Mouse (Mus musculus) heart, embryonic 12.5 days (tissue): ENCODE measurements around the gene Tax1bp3. TPM values are rescaled to one million over a fixed set of nuclear protein-coding genes. Genes with fewer than 3 reads are reported as not detected.

Experiments
- ATAC-seq: fragments of 200-750 bp; cut with Nextera tagmentation; 2 replicates; pipeline ENCODE4 v1.8.0; 2017; ENCODE audit warnings: moderate TSS enrichment, moderate library complexity; ENCODE audit not compliant: insufficient number of reproducible peaks, low FRiP score
- H3K27ac ChIP-seq: fragments of 300-500 bp; sonication (generic); 2 replicates; pipeline ENCODE4 v1.5.1; 2016; ENCODE audit warnings: mild to moderate bottlenecking, moderate library complexity; ENCODE audit not compliant: poor library complexity, severe bottlenecking
- H3K27me3 ChIP-seq: fragments of 300-500 bp; sonication (generic); replicated peaks from 2 replicates; pipeline ENCODE4 v1.6.1; 2016; ENCODE audit warnings: mild to moderate bottlenecking, moderate library complexity
- H3K36me3 ChIP-seq: fragments of 300-500 bp; sonication (generic); 2 replicates; pipeline ENCODE4 v1.6.1; 2016; ENCODE audit warnings: mild to moderate bottlenecking, moderate library complexity
- H3K4me1 ChIP-seq: fragments of 300-500 bp; sonication (generic); replicated peaks from 2 replicates; pipeline ENCODE4 v1.6.1; 2016; ENCODE audit warnings: mild to moderate bottlenecking
- H3K4me2 ChIP-seq: fragments of 300-500 bp; sonication (generic); 2 replicates; pipeline ENCODE4 v1.6.1; 2016; ENCODE audit warnings: mild to moderate bottlenecking, moderate library complexity
- H3K4me3 ChIP-seq: fragments of 300-500 bp; sonication (generic); 2 replicates; pipeline ENCODE4 v1.5.1; 2016; ENCODE audit warnings: mild to moderate bottlenecking
- H3K9ac ChIP-seq: fragments of 300-500 bp; sonication (generic); 2 replicates; pipeline ENCODE4 v1.6.1; 2016; ENCODE audit warnings: mild to moderate bottlenecking, moderate library complexity
- H3K9me3 ChIP-seq: fragments of 300-500 bp; sonication (generic); replicated peaks from 2 replicates; pipeline ENCODE4 v1.6.1; 2016; ENCODE audit warnings: mild to moderate bottlenecking, moderate library complexity
- WGBS: fragments of 180-500 bp; shearing (Covaris S2); methylation state at CpG from one replicate; pipeline ENCODE4 v1.1.7; 2016; 5-methylcytosine and 5-hydroxymethylcytosine counted together
- polyA plus RNA-seq: library from polyadenylated mRNA; unstranded; fragments of >200 nt; fragmentation: Nextera tagmentation; extraction: Ambion mirVana; gene quantifications from 2 replicates; pipeline ENCODE4 v1.2.1, GENCODE M21; 2016

The Tax1bp3 gene
- polyA plus RNA-seq, 1 experiment from 2014 or later = 239 TPM

- H3K9me3 ChIP-seq = no peaks in the 10 kb centered on the region
- ATAC-seq = no peak
- 78% methylated on average over 9 of the region's 9 CpGs for WGBS
Observed at GRCm38 (mm10) chr11:73148209-73148608, 28.7 kb upstream of the Tax1bp3 start.

DNA sequence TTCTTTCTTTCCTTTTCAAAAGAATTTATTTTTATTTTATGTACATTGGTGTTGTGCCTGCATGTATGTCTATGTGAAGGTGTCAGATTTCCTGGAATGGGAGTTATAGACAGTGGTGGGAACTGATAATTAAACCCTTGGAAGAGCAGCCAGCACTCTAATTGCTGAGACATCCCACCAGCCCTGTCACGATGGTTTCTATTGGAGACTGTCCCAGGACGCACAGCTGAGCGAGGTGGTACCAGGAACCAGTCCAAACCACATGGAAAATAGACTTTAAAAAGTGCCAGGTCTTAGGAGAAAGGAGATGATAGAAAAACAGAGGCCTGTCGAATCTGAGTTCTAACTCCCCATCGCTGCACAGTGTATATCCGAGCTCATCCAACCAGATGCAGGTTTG lies 21.8 kb upstream of the Tax1bp3 start:
- Histone ChIP-seq H3K9ac (no peak overlapping the region), H3K27me3 (peaks cover 38% of the 10 kb centered on the region), H3K36me3 (no peaks in the 10 kb centered on the region), H3K4me2 (no peak overlapping the region), H3K9me3 (no peaks in the 10 kb centered on the region), H3K4me1 (peaks cover 4% of the 10 kb centered on the region), H3K4me3 (no peak overlapping the region), H3K27ac (no peak overlapping the region)
- ATAC-seq = no peak
- 73% methylated on average over 6 of the region's 6 CpGs for WGBS

More at GRCm38 (mm10) chr11:73148209-73148608, 28.7 kb upstream of the Tax1bp3 start:
- no peak overlapping the region for H3K9ac ChIP-seq
- H3K4me2 ChIP-seq = no peak overlapping the region
- H3K4me3 ChIP-seq = no peak overlapping the region
- no peak overlapping the region for H3K27ac ChIP-seq
- H3K36me3 ChIP-seq = no peaks in the 10 kb centered on the region
- no peaks in the 10 kb centered on the region for H3K27me3 ChIP-seq
- peaks cover 14% of the 10 kb centered on the region for H3K4me1 ChIP-seq

DNA sequence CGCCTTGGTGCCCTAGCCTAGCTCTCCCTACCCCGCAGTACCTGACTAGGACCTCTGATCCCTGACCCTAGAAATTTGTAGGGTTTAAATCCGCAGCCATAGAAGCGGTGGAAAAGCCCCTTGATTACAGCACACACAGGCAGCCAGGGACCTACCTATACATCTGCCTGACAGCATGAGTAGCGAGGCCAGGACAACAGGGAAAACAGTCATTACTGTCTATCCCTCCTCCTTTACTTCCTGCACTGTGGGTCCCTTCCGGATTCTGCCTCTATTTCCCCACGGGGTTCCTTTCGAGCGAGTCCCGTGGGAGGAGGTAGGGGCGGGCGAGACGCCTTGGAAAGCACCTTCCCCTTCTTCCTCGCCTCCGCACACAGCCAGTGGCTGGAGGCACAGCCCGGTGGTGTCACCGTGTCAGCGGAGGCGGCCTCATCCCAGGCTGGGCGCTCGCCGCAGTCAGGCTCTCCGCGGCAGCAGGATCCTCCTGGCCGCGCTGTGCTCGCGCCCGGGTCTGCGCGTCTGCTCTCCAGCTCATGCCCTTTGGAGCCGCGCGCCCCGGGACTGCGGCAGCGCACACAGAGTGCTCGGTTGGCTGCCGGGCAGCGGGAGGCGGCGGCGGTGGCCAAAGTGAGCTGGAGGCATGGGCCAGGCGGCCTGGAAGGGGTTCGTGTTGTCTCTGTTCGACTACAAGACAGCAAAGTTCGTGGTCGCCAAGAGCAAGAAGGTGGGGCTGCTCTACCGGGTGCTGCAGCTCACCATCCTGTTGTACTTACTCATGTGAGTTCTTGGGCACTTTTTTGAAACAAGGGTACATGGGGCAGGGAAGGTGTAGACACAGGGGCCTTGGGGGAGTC lies 16.7 kb upstream of the Tax1bp3 start, which contains the start of gene P2rx5:
Gene P2rx5, plus strand, starts transcription at position 465 of the 854 bp plus-strand sequence.
- Histone ChIP-seq H3K4me1 (peaks cover 20% of the 10 kb centered on the region), H3K27ac (0 out of 2 replicates have a peak within 1 kb of the TSS, but pooled peaks have one; percentile 20), H3K27me3 (peaks cover 50% of the 10 kb centered on the region), H3K4me2 (peak within 1 kb of the TSS; percentile 94), H3K9ac (peak within 1 kb of the TSS; percentile 81), H3K4me3 (peak within 1 kb of the TSS; percentile 57), H3K36me3 (no peaks in the 10 kb centered on the region), H3K9me3 (no peaks in the 10 kb centered on the region)
- ATAC-seq = peak; percentile 67
- 3% methylated on average over 49 of the region's 49 CpGs for WGBS

DNA sequence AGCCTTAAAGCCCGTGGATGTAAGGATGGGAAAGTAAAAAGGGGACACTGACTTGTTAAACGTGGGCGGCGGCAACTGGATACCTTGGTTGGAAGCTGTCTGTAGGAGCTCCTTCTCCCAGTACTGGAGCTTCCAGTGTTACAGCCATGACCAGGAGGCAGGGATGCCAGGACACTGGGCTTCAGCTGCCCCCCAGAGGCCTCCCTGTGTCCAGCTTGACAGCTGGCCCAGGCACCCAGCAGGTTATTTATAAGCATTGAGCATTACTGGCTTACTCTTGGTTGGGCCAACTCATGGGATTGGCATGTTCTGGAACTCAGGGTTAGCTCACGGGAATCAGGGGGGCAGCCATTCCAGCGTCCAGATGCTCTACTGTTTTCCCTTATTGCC lies 16.1 kb upstream of the Tax1bp3 start:
- H3K27ac ChIP-seq = 0 out of 2 replicates have a peak overlapping the region, but pooled peaks have one; percentile 20
- peak overlapping the region; percentile 81 for H3K9ac ChIP-seq
- H3K4me2 ChIP-seq = peak overlapping the region; percentile 94
- no peaks in the 10 kb centered on the region for H3K9me3 ChIP-seq
- H3K27me3 ChIP-seq = peaks cover 48% of the 10 kb centered on the region
- H3K4me1 ChIP-seq = peaks cover 20% of the 10 kb centered on the region
- no peak for ATAC-seq
- peak overlapping the region; percentile 57 for H3K4me3 ChIP-seq
- H3K36me3 ChIP-seq = no peaks in the 10 kb centered on the region
- 18% methylated on average over 6 of the region's 6 CpGs for WGBS

- ATAC-seq = no peak
- Histone ChIP-seq H3K9ac (no peak overlapping the region), H3K27ac (no peak overlapping the region), H3K9me3 (no peaks in the 10 kb centered on the region), H3K4me3 (no peak overlapping the region), H3K4me2 (no peak overlapping the region; the same call in 1 of the 2 replicates), H3K27me3 (peaks cover 46% of the 10 kb centered on the region), H3K4me1 (peaks cover 22% of the 10 kb centered on the region), H3K36me3 (no peaks in the 10 kb centered on the region)
- 78% methylated on average over 4 of the region's 4 CpGs for WGBS
Observed at GRCm38 (mm10) chr11:73161616-73162015, 15.3 kb upstream of the Tax1bp3 start.

DNA sequence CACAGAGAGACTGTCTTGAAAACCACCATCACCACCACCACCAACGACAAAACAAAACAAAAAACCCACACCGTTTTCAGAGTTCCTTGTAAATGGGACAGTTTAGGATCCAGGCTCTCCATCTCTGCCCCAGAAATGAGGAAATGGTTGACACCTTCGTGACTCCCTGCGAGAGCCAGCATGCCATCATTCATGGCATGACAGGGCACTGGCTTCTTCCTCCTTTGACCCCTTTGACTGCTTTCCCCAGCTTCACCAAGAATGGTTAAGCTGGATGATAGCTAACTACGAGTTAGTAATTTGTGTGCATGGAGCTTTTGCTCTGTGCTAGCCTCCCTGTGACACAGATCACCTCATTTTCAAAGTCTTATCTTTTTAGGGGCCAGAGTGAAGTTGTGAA lies 14.6 kb upstream of the Tax1bp3 start:
- no peaks in the 10 kb centered on the region for H3K36me3 ChIP-seq
- H3K9me3 ChIP-seq = no peaks in the 10 kb centered on the region
- no peak overlapping the region for H3K27ac ChIP-seq
- H3K4me3 ChIP-seq = no peak overlapping the region
- H3K9ac ChIP-seq = no peak overlapping the region
- peaks cover 27% of the 10 kb centered on the region for H3K4me1 ChIP-seq
- ATAC-seq = no peak
- H3K27me3 ChIP-seq = peaks cover 39% of the 10 kb centered on the region
- 72% methylated on average over 5 of the region's 5 CpGs for WGBS
- H3K4me2 ChIP-seq = no peak overlapping the region

GRCm38 (mm10) chr11:73168071-73168470 lies 8.8 kb upstream of the Tax1bp3 start:
- no peaks in the 10 kb centered on the region for H3K27me3 ChIP-seq
- no peak overlapping the region for H3K27ac ChIP-seq
- H3K36me3 ChIP-seq = peaks cover 8% of the 10 kb centered on the region; the same call in 1 of the 2 replicates
- H3K4me1 ChIP-seq = peaks cover 19% of the 10 kb centered on the region
- no peaks in the 10 kb centered on the region for H3K9me3 ChIP-seq
- H3K9ac ChIP-seq = no peak overlapping the region
- 80% methylated on average over 8 of the region's 8 CpGs for WGBS
- no peak for ATAC-seq
- H3K4me2 ChIP-seq = no peak overlapping the region
- H3K4me3 ChIP-seq = no peak overlapping the region

DNA sequence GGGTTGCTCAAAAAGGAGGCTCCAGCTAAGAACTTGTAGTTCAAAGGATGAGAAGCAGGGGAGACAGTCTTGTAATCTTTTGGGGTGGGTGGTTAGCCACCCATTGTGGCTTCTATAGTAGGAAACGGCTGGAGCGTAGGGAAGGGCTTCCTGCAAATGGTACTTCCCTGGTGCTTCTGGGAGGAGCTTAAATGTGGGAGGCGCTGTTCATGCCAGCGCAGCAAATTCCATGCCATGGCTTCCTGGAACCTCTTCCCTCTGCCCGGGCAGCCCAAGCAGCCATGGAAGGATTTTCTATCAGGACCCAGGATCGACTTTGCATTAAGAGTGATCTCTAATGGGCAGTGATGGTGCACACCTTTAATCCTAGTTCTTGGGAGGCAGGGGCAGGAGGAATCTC lies 8.3 kb upstream of the Tax1bp3 start:
- H3K4me2 ChIP-seq = no peak overlapping the region
- H3K27ac ChIP-seq = no peak overlapping the region
- no peaks in the 10 kb centered on the region for H3K9me3 ChIP-seq
- H3K9ac ChIP-seq = no peak overlapping the region
- no peaks in the 10 kb centered on the region for H3K27me3 ChIP-seq
- H3K4me1 ChIP-seq = peaks cover 19% of the 10 kb centered on the region
- peaks cover 8% of the 10 kb centered on the region for H3K36me3 ChIP-seq
- WGBS = 74% methylated on average over 6 of the region's 6 CpGs
- no peak overlapping the region for H3K4me3 ChIP-seq
- ATAC-seq = no peak

DNA sequence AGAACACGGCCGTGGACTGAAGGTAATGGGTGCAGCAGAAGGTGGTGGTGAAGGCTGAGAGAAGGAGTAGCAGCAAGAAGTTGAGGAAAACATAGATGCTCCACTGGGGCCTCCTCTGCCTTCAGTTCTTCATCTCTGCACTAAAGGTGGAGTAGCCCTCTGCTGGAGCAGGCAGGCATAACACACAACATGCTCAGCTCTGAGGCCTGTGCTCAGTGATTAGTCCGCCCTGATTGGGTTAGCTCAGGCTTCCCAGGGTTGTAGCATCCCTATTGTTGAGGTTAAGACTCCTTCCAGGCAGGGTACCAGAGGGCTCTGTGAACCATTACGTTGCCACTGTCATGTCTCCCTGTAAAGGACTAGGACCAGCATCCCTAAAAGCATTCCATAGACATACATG lies 7.7 kb upstream of the Tax1bp3 start:
- Histone ChIP-seq H3K9me3 (no peaks in the 10 kb centered on the region), H3K4me2 (no peak overlapping the region), H3K4me1 (peaks cover 19% of the 10 kb centered on the region), H3K4me3 (no peak overlapping the region), H3K9ac (no peak overlapping the region), H3K27ac (no peak overlapping the region), H3K27me3 (no peaks in the 10 kb centered on the region), H3K36me3 (peaks cover 9% of the 10 kb centered on the region)
- 41% methylated on average over 4 of the region's 4 CpGs for WGBS
- no peak; the same call in 1 of the 2 replicates for ATAC-seq

GRCm38 (mm10) chr11:73172186-73172585 lies 4.7 kb upstream of the Tax1bp3 start:
- Histone ChIP-seq H3K27ac (peak overlapping the region; percentile 10; the same call in 1 of the 2 replicates), H3K27me3 (no peaks in the 10 kb centered on the region), H3K9ac (no peak overlapping the region), H3K4me1 (peaks cover 21% of the 10 kb centered on the region), H3K4me3 (no peak overlapping the region), H3K36me3 (peaks cover 17% of the 10 kb centered on the region), H3K9me3 (no peaks in the 10 kb centered on the region), H3K4me2 (no peak overlapping the region)
- WGBS = 56% methylated on average over 5 of the region's 5 CpGs
- no peak for ATAC-seq

DNA sequence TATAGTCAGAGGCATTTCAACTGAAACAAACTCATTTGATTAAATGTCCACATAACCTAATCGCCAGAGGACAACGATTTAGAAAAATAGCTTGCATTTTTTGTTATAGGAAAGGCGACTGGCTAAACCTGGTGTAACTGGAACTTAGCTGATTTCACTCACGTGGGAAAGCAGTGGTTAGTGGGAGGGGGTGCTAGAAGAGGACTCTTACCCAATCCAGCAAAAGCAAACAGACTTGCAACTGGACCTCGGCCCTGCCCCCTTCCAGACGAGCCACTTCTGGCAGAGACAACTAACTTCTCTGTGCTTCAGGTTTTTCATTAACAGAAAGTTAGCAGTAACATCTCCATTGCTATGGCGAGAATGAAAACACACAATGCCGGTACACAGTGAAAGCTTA lies 1.3 kb upstream of the Tax1bp3 start:
- ATAC-seq = no peak
- Histone ChIP-seq H3K36me3 (peaks cover 28% of the 10 kb centered on the region), H3K4me2 (peak overlapping the region; percentile 81), H3K4me1 (peaks cover 39% of the 10 kb centered on the region), H3K9me3 (no peaks in the 10 kb centered on the region), H3K27me3 (no peaks in the 10 kb centered on the region), H3K27ac (no peak overlapping the region), H3K4me3 (peak overlapping the region; percentile 95), H3K9ac (peak overlapping the region; percentile 98)
- 43% methylated on average over 8 of the region's 8 CpGs for WGBS
